Mouse (Mus musculus): ENCODE measurements at regions not wholly inside any gene's neighbourhood (a gene's known extent, or its start where the extent isn't known, plus 50 kb on each side); places are given as distances from the start of the nearest gene placed in this dataset.

- no peak for DNase-seq (ENCODE audit: low spot score)
Measured at GRCm38 (mm10) chr6:95179993-95180392, 63.0 kb downstream of the Kbtbd8 start.

GRCm38 (mm10) chr6:95182238-95182637 is 65.2 kb downstream of the Kbtbd8 start:
- no peaks in the 10 kb centered on the region for H3K4me1 ChIP-seq (replicated peaks; ENCODE audit: insufficient read depth, low read length)
- H3K4me3 ChIP-seq (replicated peaks; ENCODE audit: low read depth, low read length): no peak overlapping the region
- no peaks in the 10 kb centered on the region for H3K27me3 ChIP-seq (ENCODE audit: insufficient read depth, low read length)
- no peak overlapping the region for H3K4me2 ChIP-seq (ENCODE audit: low read length)
- no peak for TF ChIP-seq CTCF (IDR thresholded peaks at IDR 0.05; ENCODE audit: low read depth)
- no peaks in the 10 kb centered on the region for H3K36me3 ChIP-seq (ENCODE audit: insufficient read depth, low read length)
- DNase-seq (ENCODE audit: low spot score) (no peak), ATAC-seq (replicated peaks; ENCODE audit: low FRiP score, low read depth) (no peak)
- no peak overlapping the region for H3K27ac ChIP-seq
- no peaks in the 10 kb centered on the region for H3K9me3 ChIP-seq (replicated peaks; ENCODE audit: low read length)
- H3K9ac ChIP-seq (ENCODE audit: low read depth, low read length): no peak overlapping the region
- WGBS: 11% methylated on average over 1 of the region's 1 CpGs

More at GRCm38 (mm10) chr6:95179993-95180392, 63.0 kb downstream of the Kbtbd8 start:
- H3K4me1 ChIP-seq (replicated peaks; ENCODE audit: insufficient read depth, low read length): no peaks in the 10 kb centered on the region
- H3K4me3 ChIP-seq (replicated peaks; ENCODE audit: low read depth, low read length): no peak overlapping the region
- ATAC-seq (replicated peaks; ENCODE audit: low FRiP score, low read depth): no peak
- no peaks in the 10 kb centered on the region for H3K27me3 ChIP-seq (ENCODE audit: insufficient read depth, low read length)
- H3K36me3 ChIP-seq (ENCODE audit: insufficient read depth, low read length): no peaks in the 10 kb centered on the region
- no peaks in the 10 kb centered on the region for H3K9me3 ChIP-seq (replicated peaks; ENCODE audit: low read length)
- H3K4me2 ChIP-seq (ENCODE audit: low read length): no peak overlapping the region
- no peak overlapping the region for H3K9ac ChIP-seq (ENCODE audit: low read depth, low read length)
- TF ChIP-seq CTCF (IDR thresholded peaks at IDR 0.05; ENCODE audit: low read depth): no peak
- H3K27ac ChIP-seq: no peak overlapping the region
- WGBS: 63% methylated on average over 2 of the region's 2 CpGs

- 74% methylated on average over 7 of the region's 7 CpGs for WGBS
- Histone ChIP-seq H3K4me1 (replicated peaks; ENCODE audit: insufficient read depth, low read length) (no peaks in the 10 kb centered on the region), H3K36me3 (ENCODE audit: insufficient read depth, low read length) (no peaks in the 10 kb centered on the region), H3K4me3 (replicated peaks; ENCODE audit: low read depth, low read length) (no peak overlapping the region), H3K27ac (no peak overlapping the region), H3K9ac (ENCODE audit: low read depth, low read length) (no peak overlapping the region), H3K9me3 (replicated peaks; ENCODE audit: low read length) (no peaks in the 10 kb centered on the region), H3K27me3 (ENCODE audit: insufficient read depth, low read length) (no peaks in the 10 kb centered on the region), H3K4me2 (ENCODE audit: low read length) (no peak overlapping the region)
- no peak for DNase-seq (ENCODE audit: low spot score)
- no peak for ATAC-seq (replicated peaks; ENCODE audit: low FRiP score, low read depth)
- no peak for TF ChIP-seq CTCF (IDR thresholded peaks at IDR 0.05; ENCODE audit: low read depth)
Measured at GRCm38 (mm10) chr6:95185074-95185931, 68.3 kb downstream of the Kbtbd8 start.

- TF ChIP-seq CTCF (IDR thresholded peaks at IDR 0.05; ENCODE audit: low read depth): no peak
- Histone ChIP-seq H3K4me3 (replicated peaks; ENCODE audit: low read depth, low read length) (no peak overlapping the region), H3K36me3 (ENCODE audit: insufficient read depth, low read length) (no peaks in the 10 kb centered on the region), H3K27ac (no peak overlapping the region), H3K27me3 (ENCODE audit: insufficient read depth, low read length) (no peaks in the 10 kb centered on the region), H3K4me1 (replicated peaks; ENCODE audit: insufficient read depth, low read length) (no peaks in the 10 kb centered on the region), H3K9ac (ENCODE audit: low read depth, low read length) (no peak overlapping the region), H3K9me3 (replicated peaks; ENCODE audit: low read length) (no peaks in the 10 kb centered on the region), H3K4me2 (ENCODE audit: low read length) (no peak overlapping the region)
- no peak for ATAC-seq (replicated peaks; ENCODE audit: low FRiP score, low read depth)
- DNase-seq (ENCODE audit: low spot score): no peak
- 87% methylated on average over 2 of the region's 2 CpGs for WGBS
Measured at GRCm38 (mm10) chr6:95196631-95197030, 79.6 kb downstream of the Kbtbd8 start.

- ATAC-seq (replicated peaks; ENCODE audit: low FRiP score, low read depth): no peak
- H3K4me3 ChIP-seq (replicated peaks; ENCODE audit: low read depth, low read length): no peak overlapping the region
- no peak overlapping the region for H3K4me2 ChIP-seq (ENCODE audit: low read length)
- DNase-seq (ENCODE audit: low spot score): no peak
- H3K27ac ChIP-seq: no peak overlapping the region
- no peaks in the 10 kb centered on the region for H3K36me3 ChIP-seq (ENCODE audit: insufficient read depth, low read length)
- H3K4me1 ChIP-seq (replicated peaks; ENCODE audit: insufficient read depth, low read length): no peaks in the 10 kb centered on the region
- no peaks in the 10 kb centered on the region for H3K9me3 ChIP-seq (replicated peaks; ENCODE audit: low read length)
- no peak for TF ChIP-seq CTCF (IDR thresholded peaks at IDR 0.05; ENCODE audit: low read depth)
- H3K9ac ChIP-seq (ENCODE audit: low read depth, low read length): no peak overlapping the region
- H3K27me3 ChIP-seq (ENCODE audit: insufficient read depth, low read length): no peaks in the 10 kb centered on the region
- WGBS: 82% methylated on average over 6 of the region's 6 CpGs
Measured at GRCm38 (mm10) chr6:95198611-95199010, 81.6 kb downstream of the Kbtbd8 start.

- no peak for DNase-seq (ENCODE audit: low spot score)
- ATAC-seq (replicated peaks; ENCODE audit: low FRiP score, low read depth): no peak
Measured at GRCm38 (mm10) chr6:95202291-95202790, 85.3 kb downstream of the Kbtbd8 start.

More at GRCm38 (mm10) chr6:95202291-95202790, 85.3 kb downstream of the Kbtbd8 start:
- H3K9ac ChIP-seq (ENCODE audit: low read depth, low read length): no peak overlapping the region
- WGBS: 32% methylated on average over 6 of the region's 6 CpGs
- no peak overlapping the region for H3K4me3 ChIP-seq (replicated peaks; ENCODE audit: low read depth, low read length)
- no peaks in the 10 kb centered on the region for H3K27me3 ChIP-seq (ENCODE audit: insufficient read depth, low read length)
- H3K27ac ChIP-seq: no peak overlapping the region
- H3K4me1 ChIP-seq (replicated peaks; ENCODE audit: insufficient read depth, low read length): no peaks in the 10 kb centered on the region
- TF ChIP-seq CTCF (IDR thresholded peaks at IDR 0.05; ENCODE audit: low read depth): no peak
- no peaks in the 10 kb centered on the region for H3K36me3 ChIP-seq (ENCODE audit: insufficient read depth, low read length)
- no peak overlapping the region for H3K4me2 ChIP-seq (ENCODE audit: low read length)
- no peaks in the 10 kb centered on the region for H3K9me3 ChIP-seq (replicated peaks; ENCODE audit: low read length)
